Mouse (Mus musculus) neural tube, embryonic 11.5 days (tissue): ENCODE measurements at regions not wholly inside any gene's neighbourhood (a gene's known extent, or its start where the extent isn't known, plus 50 kb on each side); places are given as distances from the start of the nearest gene placed in this dataset.

ENCODE experiments used
- ATAC-seq: fragments of 200-750 bp; cut with Nextera tagmentation; 2 replicates; pipeline ENCODE4 v1.8.0; 2017; ENCODE audit warnings: moderate number of reproducible peaks, mild to moderate bottlenecking, moderate TSS enrichment, moderate library complexity; ENCODE audit not compliant: insufficient read depth, low FRiP score, low TSS enrichment
- DNase-seq: peaks from one replicate; pipeline ENCODE4 v3.0.0-alpha.2; 2015; ENCODE audit warnings: low spot score
- H3K27ac ChIP-seq: fragments of 300-500 bp; sonication (generic); 2 replicates; pipeline ENCODE4 v1.5.1; 2014; ENCODE audit warnings: low read depth, mild to moderate bottlenecking, low read length
- H3K27me3 ChIP-seq: fragments of 300-500 bp; sonication (generic); 2 replicates; pipeline ENCODE4 v1.6.1; 2014; ENCODE audit warnings: mild to moderate bottlenecking, low read length, mixed read lengths; ENCODE audit not compliant: control insufficient read depth, insufficient read depth
- H3K36me3 ChIP-seq: fragments of 300-500 bp; sonication (generic); 2 replicates; pipeline ENCODE4 v1.6.1; 2014; ENCODE audit warnings: mild to moderate bottlenecking, low read length, moderate library complexity, mixed read lengths; ENCODE audit not compliant: control insufficient read depth, insufficient read depth
- H3K4me1 ChIP-seq: fragments of 300-500 bp; sonication (generic); 2 replicates; pipeline ENCODE4 v1.6.1; 2014; ENCODE audit warnings: low read length, mixed read lengths; ENCODE audit not compliant: control insufficient read depth, insufficient read depth
- H3K4me2 ChIP-seq: fragments of 300-500 bp; sonication (generic); 2 replicates; pipeline ENCODE4 v1.6.1; 2014; ENCODE audit warnings: low read depth, mild to moderate bottlenecking, moderate library complexity
- H3K4me3 ChIP-seq: fragments of 300-500 bp; sonication (generic); 2 replicates; pipeline ENCODE4 v1.5.1; 2014; ENCODE audit warnings: low read depth, low read length
- H3K9ac ChIP-seq: fragments of 300-500 bp; sonication (generic); 2 replicates; pipeline ENCODE4 v1.6.1; 2014; ENCODE audit warnings: mild to moderate bottlenecking, low read length
- H3K9me3 ChIP-seq: fragments of 300-500 bp; sonication (generic); 2 replicates; pipeline ENCODE4 v1.6.1; 2016; ENCODE audit warnings: low read length; ENCODE audit not compliant: control insufficient read depth
- WGBS: fragments of 180-500 bp; shearing (Covaris S2); extraction: QIAGEN DNeasy Blood & Tissue Kit; methylation state at CpG from one replicate; pipeline ENCODE4 v1.1.7; 2014; 5-methylcytosine and 5-hydroxymethylcytosine counted together

- no peaks in the 10 kb centered on the region for H3K9me3 ChIP-seq
- H3K9ac ChIP-seq = no peak overlapping the region
- ATAC-seq (no peak), DNase-seq (no peak)
- H3K4me2 ChIP-seq = no peak overlapping the region
- no peaks in the 10 kb centered on the region for H3K4me1 ChIP-seq
- no peaks in the 10 kb centered on the region for H3K36me3 ChIP-seq
- no peak overlapping the region for H3K4me3 ChIP-seq
- no peaks in the 10 kb centered on the region for H3K27me3 ChIP-seq
- no peak overlapping the region for H3K27ac ChIP-seq
- 79% methylated on average over 1 of the region's 1 CpGs for WGBS
Measured at GRCm38 (mm10) chr2:8628007-8628406, 1118.6 kb upstream of the Celf2 start.

DNA sequence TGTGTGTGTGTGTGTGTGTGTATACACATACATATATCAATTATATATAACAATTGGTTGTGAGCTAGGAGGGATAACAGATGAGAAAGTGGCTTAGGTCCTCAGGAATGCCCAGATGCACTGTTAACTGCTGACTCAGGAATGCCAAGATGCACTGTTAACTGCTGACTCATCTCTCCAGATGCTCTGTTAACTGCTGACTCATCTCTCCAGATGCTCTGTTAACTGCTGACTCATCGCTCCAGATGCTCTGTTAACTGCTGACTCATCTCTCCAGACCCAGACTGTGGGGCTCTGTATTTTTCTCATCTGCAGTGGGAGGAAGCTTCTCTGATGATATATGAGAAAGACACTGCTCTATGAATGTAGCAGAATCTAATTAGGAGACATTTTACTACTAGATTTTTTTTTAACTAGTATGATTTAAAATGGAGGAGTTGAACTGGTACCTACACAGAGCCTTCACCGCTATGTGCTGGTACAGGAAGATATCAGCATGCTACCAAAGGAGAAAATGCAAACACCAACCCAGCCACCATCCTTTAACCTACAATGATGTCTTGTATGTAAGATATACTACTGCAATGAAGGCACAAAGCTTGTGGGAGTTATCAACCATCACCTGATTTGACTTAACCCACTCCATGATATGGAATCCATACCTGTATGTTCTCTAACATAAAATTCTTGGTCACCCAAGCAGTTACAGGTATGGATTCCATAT, 1119.3 kb upstream of the Celf2 start:
- ATAC-seq = no peak

DNA sequence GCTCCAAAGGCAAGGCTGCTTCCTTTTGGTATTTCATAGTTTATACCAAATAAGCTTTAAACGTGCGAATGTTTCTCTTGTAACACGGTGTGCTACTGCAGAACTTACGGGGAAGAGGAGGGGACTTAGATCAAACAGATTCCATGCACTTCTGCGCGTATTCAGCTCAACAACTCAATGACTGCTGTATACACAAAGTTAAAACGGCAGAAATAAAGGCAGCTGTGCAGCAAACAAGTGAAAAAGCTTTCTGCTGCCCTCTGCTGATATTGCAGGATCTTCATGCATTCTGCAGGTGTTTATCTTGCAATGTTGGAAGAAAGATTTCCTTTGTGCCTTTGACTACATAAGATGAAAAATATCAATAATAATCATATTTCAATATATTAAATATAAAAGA, 1128.7 kb upstream of the Celf2 start:
- Histone ChIP-seq H3K27ac (no peak overlapping the region), H3K27me3 (no peaks in the 10 kb centered on the region), H3K9me3 (no peaks in the 10 kb centered on the region), H3K9ac (no peak overlapping the region), H3K36me3 (no peaks in the 10 kb centered on the region), H3K4me2 (no peak overlapping the region), H3K4me3 (no peak overlapping the region), H3K4me1 (no peaks in the 10 kb centered on the region)
- no peak for DNase-seq
- ATAC-seq = no peak
- WGBS = 60% methylated on average over 7 of the region's 7 CpGs

More for the DNA sequence above, 1119.3 kb upstream of the Celf2 start:
- no peak overlapping the region for H3K4me3 ChIP-seq
- H3K27me3 ChIP-seq = no peaks in the 10 kb centered on the region
- no peak for DNase-seq
- no peaks in the 10 kb centered on the region for H3K36me3 ChIP-seq
- no peaks in the 10 kb centered on the region for H3K4me1 ChIP-seq
- H3K4me2 ChIP-seq = no peak overlapping the region
- H3K9me3 ChIP-seq = no peaks in the 10 kb centered on the region
- H3K27ac ChIP-seq = no peak overlapping the region
- H3K9ac ChIP-seq = no peak overlapping the region
- 93% methylated on average over 2 of the region's 2 CpGs for WGBS

DNA sequence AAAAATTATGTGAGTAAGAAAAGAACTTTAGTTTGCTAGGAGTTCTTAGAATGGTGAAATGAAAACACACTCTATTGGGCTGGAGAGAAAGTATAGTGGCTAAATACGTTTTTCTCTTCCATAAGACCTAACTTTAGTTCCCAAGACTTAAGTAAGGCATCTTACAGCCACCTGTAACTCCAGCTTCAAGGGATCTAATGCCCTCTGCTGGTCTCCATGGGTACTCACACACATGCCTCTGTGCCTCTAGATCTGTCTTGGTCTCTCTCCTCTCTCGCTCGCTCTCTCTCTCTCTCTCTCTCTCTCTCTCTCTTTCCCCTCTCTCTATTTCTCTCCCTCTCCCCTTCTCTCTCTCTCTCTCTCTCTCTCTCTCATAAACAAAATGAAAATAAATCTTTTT, 1129.9 kb upstream of the Celf2 start:
- Histone ChIP-seq H3K27ac (no peak overlapping the region), H3K4me2 (no peak overlapping the region), H3K9ac (no peak overlapping the region), H3K27me3 (no peaks in the 10 kb centered on the region), H3K4me3 (no peak overlapping the region), H3K9me3 (no peaks in the 10 kb centered on the region), H3K36me3 (no peaks in the 10 kb centered on the region), H3K4me1 (no peaks in the 10 kb centered on the region)
- ATAC-seq (no peak), DNase-seq (peak; percentile 31)
- WGBS = 63% methylated on average over 3 of the region's 3 CpGs

DNA sequence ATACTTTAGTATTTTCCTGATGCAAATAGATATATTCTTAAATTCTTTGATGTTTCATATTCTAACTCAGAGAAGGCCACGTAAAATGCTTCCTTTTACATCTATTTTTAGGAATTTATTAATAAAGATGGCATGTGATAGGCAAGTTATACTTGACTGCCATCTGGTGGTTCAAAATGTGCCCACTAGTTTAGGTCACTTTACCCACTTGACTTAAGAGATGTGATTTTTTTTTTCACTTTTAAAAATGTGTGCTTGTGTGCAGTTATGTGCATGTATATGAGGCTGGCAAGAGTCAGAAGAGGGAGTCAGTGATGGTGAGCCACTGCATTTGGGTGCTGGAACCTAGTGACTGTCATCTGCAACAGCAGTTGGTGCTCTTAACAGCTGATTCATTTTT, 1136.1 kb upstream of the Celf2 start:
- Histone ChIP-seq H3K9ac (no peak overlapping the region), H3K9me3 (no peaks in the 10 kb centered on the region), H3K27ac (no peak overlapping the region), H3K4me2 (no peak overlapping the region), H3K4me3 (no peak overlapping the region), H3K27me3 (no peaks in the 10 kb centered on the region), H3K36me3 (no peaks in the 10 kb centered on the region), H3K4me1 (no peaks in the 10 kb centered on the region)
- WGBS = 80% methylated on average over 1 of the region's 1 CpGs
- ATAC-seq (no peak), DNase-seq (no peak)

GRCm38 (mm10) chr2:8660544-8660943, 1151.2 kb upstream of the Celf2 start:
- DNase-seq (no peak), ATAC-seq (no peak)
- Histone ChIP-seq H3K36me3 (no peaks in the 10 kb centered on the region), H3K4me1 (no peaks in the 10 kb centered on the region), H3K9me3 (no peaks in the 10 kb centered on the region), H3K9ac (no peak overlapping the region), H3K4me2 (no peak overlapping the region), H3K4me3 (no peak overlapping the region), H3K27me3 (no peaks in the 10 kb centered on the region), H3K27ac (no peak overlapping the region)
- 91% methylated on average over 7 of the region's 7 CpGs for WGBS

- Histone ChIP-seq H3K9me3 (no peaks in the 10 kb centered on the region), H3K36me3 (no peaks in the 10 kb centered on the region), H3K4me3 (no peak overlapping the region), H3K27me3 (no peaks in the 10 kb centered on the region), H3K4me1 (no peaks in the 10 kb centered on the region), H3K4me2 (no peak overlapping the region), H3K27ac (no peak overlapping the region), H3K9ac (no peak overlapping the region)
- DNase-seq (peak; percentile 70), ATAC-seq (peak; percentile 68)
- 23% methylated on average over 10 of the region's 10 CpGs for WGBS
Measured at GRCm38 (mm10) chr2:8673751-8674378, 1164.5 kb upstream of the Celf2 start.

GRCm38 (mm10) chr2:8675537-8675936, 1166.2 kb upstream of the Celf2 start:
- no peak overlapping the region for H3K4me3 ChIP-seq
- H3K4me2 ChIP-seq = no peak overlapping the region
- no peaks in the 10 kb centered on the region for H3K36me3 ChIP-seq
- no peak overlapping the region for H3K9ac ChIP-seq
- ATAC-seq = no peak
- H3K4me1 ChIP-seq = no peaks in the 10 kb centered on the region
- H3K27ac ChIP-seq = no peak overlapping the region
- no peak for DNase-seq
- no peaks in the 10 kb centered on the region for H3K9me3 ChIP-seq
- WGBS = 75% methylated on average over 4 of the region's 4 CpGs
- no peaks in the 10 kb centered on the region for H3K27me3 ChIP-seq

- Histone ChIP-seq H3K4me1 (no peaks in the 10 kb centered on the region), H3K27ac (no peak overlapping the region), H3K4me2 (no peak overlapping the region), H3K9me3 (no peaks in the 10 kb centered on the region), H3K9ac (no peak overlapping the region), H3K36me3 (no peaks in the 10 kb centered on the region), H3K4me3 (no peak overlapping the region), H3K27me3 (no peaks in the 10 kb centered on the region)
- ATAC-seq = no peak
- 12% methylated on average over 4 of the region's 4 CpGs for WGBS
- DNase-seq = peak; percentile 51
Measured at GRCm38 (mm10) chr2:8676546-8676945, 1167.2 kb upstream of the Celf2 start.
